Mouse (Mus musculus) liver, adult 2 months (tissue): ENCODE measurements at regions not wholly inside any gene's neighbourhood (a gene's known extent, or its start where the extent isn't known, plus 50 kb on each side); places are given as distances from the start of the nearest gene placed in this dataset.

Experiments
- CTCF ChIP-seq: fragments of 200-500 bp; IDR thresholded peaks from 2 replicates; pipeline ENCODE4 v1.5.1; 2011; ENCODE audit warnings: low read depth, low read length, control low read depth
- POLR2A ChIP-seq: fragments of 200-500 bp; IDR thresholded peaks from 2 replicates; pipeline ENCODE4 v1.6.1; 2011; ENCODE audit warnings: low read length, control low read depth; ENCODE audit not compliant: insufficient read depth; ENCODE audit errors: extremely low read depth

GRCm38 (mm10) chr2:139423413-139423812 is 70.3 kb upstream of the Sptlc3 start:
- TF ChIP-seq CTCF, result no peak
- TF ChIP-seq POLR2A, result no peak
